Mouse (Mus musculus): Measurements from ENCODE around the gene Ccdc148.

DNA sequence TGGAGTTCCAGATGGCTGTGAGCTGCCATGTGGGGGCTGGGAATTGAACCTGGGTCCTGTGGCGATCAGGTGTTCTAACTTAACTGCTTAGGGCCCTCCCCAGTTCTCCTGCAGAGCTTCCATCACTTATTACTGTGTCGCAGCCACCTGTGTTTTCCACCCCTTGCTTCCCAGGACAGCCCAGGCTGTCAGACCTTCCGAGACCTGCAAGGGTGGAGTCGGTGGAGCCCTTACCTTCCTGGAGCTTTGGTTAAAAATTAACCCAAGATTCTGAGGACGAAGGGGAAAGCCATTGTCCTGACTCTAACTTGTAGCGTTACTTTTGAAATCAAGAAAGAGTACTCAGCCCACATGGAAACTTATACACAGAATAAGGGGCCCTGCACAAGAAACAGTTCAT lies 15.4 kb upstream of the Ccdc148 start:
- no peak for TF ChIP-seq CEBPB (IDR thresholded peaks at IDR 0.05; ENCODE audit: low read depth)
- TF ChIP-seq CTCF (IDR thresholded peaks at IDR 0.05; ENCODE audit: control insufficient read depth, insufficient read depth, insufficient read length) = no peak
- TF ChIP-seq MYOD1 (IDR thresholded peaks at IDR 0.05; ENCODE audit: control insufficient read depth, insufficient read length, low read depth) = no peak
- TF ChIP-seq USF1 (IDR thresholded peaks at IDR 0.05; ENCODE audit: low read depth) = no peak
